Mouse (Mus musculus): ENCODE results near the gene Tbk1. TPM values are rescaled to one million over a fixed set of nuclear protein-coding genes. Genes with fewer than 3 reads are reported as not detected.
A peak's percentile ranks its signal among the peaks of the same experiment; 100 is the strongest.

Gene Tbk1
- polyA plus RNA-seq, 1 experiment from 2014 or later = 37.5 TPM

DNA sequence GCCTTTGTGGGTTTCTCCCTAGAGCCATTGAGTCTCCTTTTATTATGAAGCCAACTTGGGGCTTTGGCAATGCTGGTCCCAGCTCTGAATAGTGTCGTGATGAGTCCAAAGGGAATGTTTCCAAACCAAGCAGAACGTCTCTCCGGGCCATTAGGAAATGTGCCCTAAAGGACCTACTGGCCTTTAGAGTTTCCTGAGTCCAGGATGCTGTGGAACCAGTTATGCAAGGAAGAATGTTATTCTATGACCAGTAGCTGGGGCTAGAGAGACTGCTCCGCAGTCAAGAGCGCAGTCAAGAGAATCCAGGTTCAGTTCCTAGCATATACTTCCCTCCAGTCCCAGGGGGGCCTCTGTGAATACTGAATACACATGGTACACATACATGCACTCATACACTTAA, 86.6 kb downstream of the Tbk1 start:
- 49% methylated on average over 5 of the region's 5 CpGs for WGBS
- H3K9me3 ChIP-seq (ENCODE audit: control insufficient read depth, low read length) = no peaks in the 10 kb centered on the region
- no peaks in the 10 kb centered on the region for H3K36me3 ChIP-seq (ENCODE audit: control insufficient read depth, insufficient read depth, low read length)
- H3K27me3 ChIP-seq (ENCODE audit: control insufficient read depth, insufficient read depth, low read length) = no peaks in the 10 kb centered on the region
- ATAC-seq (ENCODE audit: low FRiP score, low TSS enrichment) = no peak; the same call in 1 of the 2 replicates
- H3K9ac ChIP-seq (ENCODE audit: low read depth, low read length) = no peak overlapping the region
- no peak overlapping the region for H3K4me3 ChIP-seq (ENCODE audit: low read length)
- no peak overlapping the region for H3K4me2 ChIP-seq (replicated peaks; ENCODE audit: low read depth, low read length)
- no peak overlapping the region for H3K27ac ChIP-seq (ENCODE audit: low read depth, low read length)
- H3K4me1 ChIP-seq (ENCODE audit: control insufficient read depth, insufficient read depth, low read length) = peaks cover 16% of the 10 kb centered on the region; the same call in 1 of the 2 replicates

DNA sequence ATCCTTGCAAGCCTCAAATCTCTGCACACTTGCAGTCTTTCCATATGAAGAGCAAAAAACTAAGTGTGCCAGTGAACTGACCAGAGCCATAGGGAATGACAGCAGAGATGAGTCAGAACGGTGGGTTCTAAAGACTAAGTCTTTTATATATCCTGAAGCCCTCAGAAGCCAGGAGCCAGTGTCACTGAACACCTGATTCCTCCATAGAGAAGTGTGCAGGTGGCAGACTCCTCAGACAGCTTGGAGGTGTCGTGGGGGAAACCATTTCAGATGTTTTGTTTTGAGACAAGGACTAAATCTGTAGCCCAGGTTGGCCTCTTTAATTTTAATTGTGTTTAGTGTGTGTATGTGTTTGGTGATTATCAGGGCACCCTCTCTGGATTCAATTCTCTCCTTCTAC, 87.5 kb downstream of the Tbk1 start:
- WGBS = 64% methylated on average over 2 of the region's 2 CpGs
- no peaks in the 10 kb centered on the region for H3K9me3 ChIP-seq (ENCODE audit: control insufficient read depth, low read length)
- no peak for ATAC-seq (ENCODE audit: low FRiP score, low TSS enrichment)
- no peak overlapping the region for H3K9ac ChIP-seq (ENCODE audit: low read depth, low read length)
- peaks cover 12% of the 10 kb centered on the region; the same call in 1 of the 2 replicates for H3K4me1 ChIP-seq (ENCODE audit: control insufficient read depth, insufficient read depth, low read length)
- H3K4me3 ChIP-seq (ENCODE audit: low read length) = no peak overlapping the region
- H3K27me3 ChIP-seq (ENCODE audit: control insufficient read depth, insufficient read depth, low read length) = no peaks in the 10 kb centered on the region
- no peak overlapping the region for H3K4me2 ChIP-seq (replicated peaks; ENCODE audit: low read depth, low read length)
- H3K36me3 ChIP-seq (ENCODE audit: control insufficient read depth, insufficient read depth, low read length) = no peaks in the 10 kb centered on the region
- H3K27ac ChIP-seq (ENCODE audit: low read depth, low read length) = no peak overlapping the region

DNA sequence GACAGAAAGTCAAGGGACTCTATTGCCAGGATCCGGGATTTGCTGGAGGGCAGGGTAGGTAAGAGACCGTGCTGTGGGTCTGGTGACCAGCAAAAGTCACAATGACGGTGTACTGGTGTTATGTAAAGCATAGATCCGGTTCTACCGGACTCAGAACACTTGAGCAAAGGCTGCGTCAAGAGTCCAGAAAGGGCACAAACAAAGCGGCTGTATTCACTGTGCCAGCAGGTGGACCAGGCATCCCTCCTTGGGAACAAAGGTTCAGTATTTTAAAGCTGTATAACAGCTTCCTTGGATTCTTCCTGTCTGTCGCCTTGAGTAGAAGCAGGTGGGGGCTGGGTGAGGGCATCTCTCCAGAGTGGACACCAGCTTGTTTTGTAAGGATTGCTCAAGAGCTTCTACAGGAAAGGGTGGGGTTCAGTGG, 88.1 kb downstream of the Tbk1 start:
- Histone ChIP-seq H3K9me3 (ENCODE audit: control insufficient read depth, low read length) (no peaks in the 10 kb centered on the region), H3K36me3 (ENCODE audit: control insufficient read depth, insufficient read depth, low read length) (no peaks in the 10 kb centered on the region), H3K4me3 (ENCODE audit: low read length) (no peak overlapping the region), H3K9ac (ENCODE audit: low read depth, low read length) (no peak overlapping the region), H3K4me2 (replicated peaks; ENCODE audit: low read depth, low read length) (no peak overlapping the region), H3K4me1 (ENCODE audit: control insufficient read depth, insufficient read depth, low read length) (peaks cover 12% of the 10 kb centered on the region; the same call in 1 of the 2 replicates), H3K27ac (ENCODE audit: low read depth, low read length) (peak overlapping the region; percentile 8; the same call in 1 of the 2 replicates), H3K27me3 (ENCODE audit: control insufficient read depth, insufficient read depth, low read length) (no peaks in the 10 kb centered on the region)
- ATAC-seq (ENCODE audit: low FRiP score, low TSS enrichment) = no peak
- 71% methylated on average over 8 of the region's 8 CpGs for WGBS

DNA sequence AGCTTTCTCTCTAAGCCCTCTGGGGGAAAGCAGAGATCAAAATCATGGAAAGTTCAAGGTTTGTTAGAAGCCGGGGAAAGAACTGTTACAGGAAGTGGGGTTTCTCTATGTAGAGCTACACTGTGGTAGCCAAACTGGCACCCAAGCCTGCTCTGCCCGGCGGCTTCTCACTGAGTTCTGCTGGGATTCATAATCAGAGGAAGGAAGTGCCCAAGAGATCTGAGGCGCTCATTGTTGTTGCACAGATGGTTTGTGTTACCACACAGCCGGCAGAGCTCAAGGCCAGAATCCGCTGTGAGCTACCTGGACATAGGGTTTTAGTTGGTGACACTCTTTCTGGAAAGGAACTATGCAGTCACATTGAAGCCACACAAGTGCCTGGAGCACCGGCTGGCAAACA, 88.6 kb downstream of the Tbk1 start:
- no peak for ATAC-seq (ENCODE audit: low FRiP score, low TSS enrichment)
- Histone ChIP-seq H3K4me3 (ENCODE audit: low read length) (no peak overlapping the region), H3K9ac (ENCODE audit: low read depth, low read length) (no peak overlapping the region), H3K36me3 (ENCODE audit: control insufficient read depth, insufficient read depth, low read length) (no peaks in the 10 kb centered on the region), H3K4me2 (replicated peaks; ENCODE audit: low read depth, low read length) (no peak overlapping the region), H3K4me1 (ENCODE audit: control insufficient read depth, insufficient read depth, low read length) (peaks cover 12% of the 10 kb centered on the region; the same call in 1 of the 2 replicates), H3K27me3 (ENCODE audit: control insufficient read depth, insufficient read depth, low read length) (no peaks in the 10 kb centered on the region), H3K9me3 (ENCODE audit: control insufficient read depth, low read length) (no peaks in the 10 kb centered on the region), H3K27ac (ENCODE audit: low read depth, low read length) (peak overlapping the region; percentile 8; the same call in 1 of the 2 replicates)
- WGBS = 72% methylated on average over 7 of the region's 7 CpGs

DNA sequence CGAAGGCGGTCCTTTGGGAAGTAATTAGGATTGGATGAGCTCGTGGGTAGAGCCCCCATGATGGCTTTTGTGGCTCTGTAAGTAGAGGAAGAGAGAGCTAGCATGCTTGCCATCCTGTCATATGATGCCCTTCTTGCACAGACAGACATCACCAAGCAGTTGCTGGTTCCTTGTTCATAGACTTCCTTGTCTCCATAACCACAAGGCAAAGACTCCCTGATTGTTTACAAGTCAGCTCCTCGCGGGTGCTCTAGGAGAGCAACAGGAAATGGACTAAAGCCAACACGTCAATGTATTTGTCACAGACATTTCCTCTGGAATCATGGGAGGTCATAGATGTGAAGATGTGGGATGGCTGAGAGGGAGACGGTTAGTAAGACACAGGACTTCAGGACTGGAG, 90.0 kb downstream of the Tbk1 start:
- H3K9ac ChIP-seq (ENCODE audit: low read depth, low read length) = no peak overlapping the region
- no peaks in the 10 kb centered on the region for H3K9me3 ChIP-seq (ENCODE audit: control insufficient read depth, low read length)
- peaks cover 12% of the 10 kb centered on the region; the same call in 1 of the 2 replicates for H3K4me1 ChIP-seq (ENCODE audit: control insufficient read depth, insufficient read depth, low read length)
- no peaks in the 10 kb centered on the region for H3K36me3 ChIP-seq (ENCODE audit: control insufficient read depth, insufficient read depth, low read length)
- H3K4me2 ChIP-seq (replicated peaks; ENCODE audit: low read depth, low read length) = no peak overlapping the region
- H3K4me3 ChIP-seq (ENCODE audit: low read length) = no peak overlapping the region
- H3K27ac ChIP-seq (ENCODE audit: low read depth, low read length) = no peak overlapping the region
- no peaks in the 10 kb centered on the region for H3K27me3 ChIP-seq (ENCODE audit: control insufficient read depth, insufficient read depth, low read length)
- 57% methylated on average over 7 of the region's 7 CpGs for WGBS
- ATAC-seq (ENCODE audit: low FRiP score, low TSS enrichment) = no peak

Small RNA genes within 50 kb of the gene (microRNA-seq; reads per million reads assigned to microRNA genes)
- not detected for gene Gm24330

Other genes starting within 250 kb of the Tbk1 start
- 0.60 and 0.76 TPM in 2 replicates for gene Tbc1d30, start 235.5 kb downstream of the Tbk1 start, polyA plus RNA-seq (2014; fragmentation: Nextera tagmentation; extraction: Ambion mirVana)
- gene Gns, start 221.7 kb downstream of the Tbk1 start, polyA plus RNA-seq (2014; fragmentation: Nextera tagmentation; extraction: Ambion mirVana) = 26.5 and 48.7 TPM in 2 replicates
- 8.9 and 13.5 TPM in 2 replicates for gene Rassf3, start 110.4 kb downstream of the Tbk1 start, polyA plus RNA-seq (2014; fragmentation: Nextera tagmentation; extraction: Ambion mirVana)
- gene Xpot, start 39.5 kb upstream of the Tbk1 start, polyA plus RNA-seq (2014; fragmentation: Nextera tagmentation; extraction: Ambion mirVana) = 34.9 and 63.6 TPM in 2 replicates
- gene D930020B18Rik, start 54.8 kb upstream of the Tbk1 start, polyA plus RNA-seq (2014; fragmentation: Nextera tagmentation; extraction: Ambion mirVana) = 0.20 and 0.50 TPM in 2 replicates
- gene BC048403, start 153.2 kb upstream of the Tbk1 start, polyA plus RNA-seq (2014; fragmentation: Nextera tagmentation; extraction: Ambion mirVana) = 2.6 and 3.6 TPM in 2 replicates